In the genomic region with DNA sequence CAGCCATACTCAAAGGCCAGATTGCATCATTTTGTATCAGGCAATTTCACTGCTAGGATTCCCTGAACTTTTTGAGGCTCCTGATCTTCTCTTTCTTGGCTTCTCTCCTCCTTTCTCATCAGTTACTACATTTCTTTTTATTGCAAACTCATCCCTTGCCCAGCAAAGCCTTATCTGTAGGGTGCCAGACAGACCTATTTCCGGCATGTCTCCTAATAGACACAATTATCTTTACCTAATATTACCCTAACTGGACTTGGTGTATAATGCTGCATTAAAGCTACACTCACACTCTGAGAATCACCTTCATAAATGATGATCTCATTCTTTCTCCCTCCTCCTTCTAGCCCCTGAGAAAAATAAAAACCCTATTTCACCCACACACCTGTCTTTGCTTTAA, we compare ENCODE assay signal across 18 mouse cellular contexts.
"Had no signal": no experiment of that assay in that cellular context is flagged by ENCODE, and none has a peak within 500 bp of the region (broad histone marks: within the 10 kb centered on the region; RNA-seq: fewer than 3 reads in every experiment).

No protein-coding gene starts in this region.

- H3K27me3 ChIP-seq: limb, embryonic 13.5 days; midbrain, embryonic 13.5 days; neural tube, embryonic 13.5 days; stomach, embryonic 15.5 days had no signal

- H3K36me3 ChIP-seq: limb, embryonic 10.5 days; limb, embryonic 13.5 days; midbrain, embryonic 13.5 days; neural tube, embryonic 13.5 days; stomach, embryonic 15.5 days had no signal

- ATAC-seq: lung, postnatal 0 days; midbrain, embryonic 13.5 days; midbrain, embryonic 16.5 days had no signal

- H3K9ac ChIP-seq: limb, embryonic 13.5 days; lung, embryonic 14.5 days; midbrain, embryonic 13.5 days; neural tube, embryonic 13.5 days; stomach, embryonic 15.5 days had no signal

- H3K4me1 ChIP-seq: limb, embryonic 10.5 days; limb, embryonic 13.5 days; midbrain, embryonic 13.5 days; neural tube, embryonic 13.5 days; stomach, embryonic 15.5 days had no signal

- H3K4me2 ChIP-seq: limb, embryonic 13.5 days; lung, embryonic 14.5 days; midbrain, embryonic 13.5 days; neural tube, embryonic 13.5 days; stomach, embryonic 15.5 days had no signal

- H3K9me3 ChIP-seq: limb, embryonic 10.5 days; limb, embryonic 13.5 days; midbrain, embryonic 13.5 days; neural tube, embryonic 13.5 days; stomach, embryonic 15.5 days had no signal

- DNase-seq: kidney, adult 18-20 months; kidney, adult 9 months; kidney, postnatal 14 days; kidney, postnatal 4 days; lung, embryonic 14.5 days; retina, postnatal 1 day; right cerebral cortex, postnatal 25 days; spleen, adult 18-20 months; thymus, postnatal 25 days had no signal

- H3K4me3 ChIP-seq: limb, embryonic 10.5 days; limb, embryonic 13.5 days; midbrain, embryonic 13.5 days; myocyte; neural tube, embryonic 13.5 days; stomach, embryonic 15.5 days had no signal

- H3K27ac ChIP-seq: limb, embryonic 10.5 days; limb, embryonic 13.5 days; macrophage; midbrain, embryonic 13.5 days; neural tube, embryonic 13.5 days; stomach, embryonic 15.5 days had no signal
